Mouse (Mus musculus): Measurements from ENCODE around the gene Rab26.

DNA sequence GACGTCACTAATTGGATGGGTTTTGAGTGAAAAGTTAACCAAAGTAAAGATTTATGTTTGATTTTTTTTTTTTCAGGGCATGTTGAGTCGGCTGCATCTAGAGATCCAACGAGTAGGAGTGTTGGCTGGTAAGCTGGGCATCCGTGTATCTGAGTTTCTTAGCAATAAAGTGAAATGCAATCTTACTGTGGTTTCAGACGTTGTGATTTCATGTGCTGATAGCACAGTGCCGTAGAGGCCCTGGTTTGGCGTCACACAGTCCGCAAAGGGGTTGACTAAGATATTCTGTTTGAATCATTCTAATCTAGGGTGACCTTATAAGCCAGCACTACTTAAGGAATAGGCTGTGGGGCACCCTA lies 5.5 kb downstream of the Rab26 start:
- TF ChIP-seq CTCF (IDR thresholded peaks at IDR 0.05; ENCODE audit: borderline replicate concordance, insufficient read depth, low read depth, low read length) (no peak), POLR2A (IDR thresholded peaks at IDR 0.05; ENCODE audit: borderline replicate concordance, insufficient read depth, low read length) (no peak)

All from cerebellum, adult 2 months (tissue).